Mouse (Mus musculus) WW6 (cell line): Measurements from ENCODE around the gene Ptpn21.

Experiments used
- DNase-seq: peaks from one replicate; pipeline ENCODE4 v3.0.0-alpha.2; 2013; ENCODE audit warnings: low read depth, low spot score

Ptpn21 gene

GRCm38 (mm10) chr12:98668132-98668814 lies 68.9 kb downstream of the Ptpn21 start:
- no peak for DNase-seq

DNA sequence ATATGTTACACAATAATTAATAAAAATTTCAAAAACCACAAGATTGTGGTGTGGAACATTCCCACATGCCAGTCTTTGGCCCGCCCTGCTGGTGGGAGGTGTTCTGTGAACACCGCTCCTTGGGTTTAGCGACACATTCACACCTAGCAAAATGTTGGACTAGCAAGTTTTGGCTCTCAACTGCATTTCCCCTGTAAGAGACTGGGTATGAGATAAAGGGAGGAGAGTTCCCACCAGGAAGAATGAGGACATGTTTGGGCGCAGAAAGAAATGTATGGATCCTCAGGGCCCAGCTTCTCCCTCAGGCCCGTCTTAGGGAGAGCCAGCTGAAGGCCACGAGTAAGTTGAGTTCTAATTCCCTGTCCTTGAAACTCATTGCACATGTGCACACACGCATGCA lies 74.6 kb downstream of the Ptpn21 start:
- no peak for DNase-seq

GRCm38 (mm10) chr12:98656873-98657272 lies 80.3 kb downstream of the Ptpn21 start:
- no peak for DNase-seq

DNA sequence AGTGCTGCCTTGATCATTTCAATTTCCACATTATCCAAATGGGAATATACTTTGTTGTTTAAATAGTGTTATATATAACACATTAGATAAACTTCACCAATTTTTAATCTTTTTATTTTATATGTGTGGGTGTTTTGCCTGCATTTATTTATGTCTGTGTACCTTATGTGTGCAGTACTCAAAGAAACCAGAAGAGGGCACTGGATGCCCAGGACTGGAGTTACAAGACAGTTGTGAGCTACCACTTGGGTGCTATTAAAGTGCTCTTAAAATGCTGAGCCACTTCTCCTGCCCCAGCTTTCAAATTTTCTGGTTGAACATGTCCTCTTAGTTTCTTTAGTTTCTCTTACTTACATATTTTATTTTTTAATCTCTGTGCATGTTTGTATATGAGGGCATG lies 92.4 kb downstream of the Ptpn21 start:
- DNase-seq: no peak

GRCm38 (mm10) chr12:98628260-98628970 lies 108.8 kb downstream of the Ptpn21 start:
- no peak for DNase-seq

GRCm38 (mm10) chr12:98627392-98628259 lies 109.6 kb downstream of the Ptpn21 start, which contains the start of gene Spata7:
Gene Spata7 (plus strand): TSS chr12:98628157.
- peak; percentile 89 for DNase-seq
